Mouse (Mus musculus) lung, embryonic 14.5 days (tissue): ENCODE measurements around the gene Hist1h3f. TPM values are rescaled to one million over a fixed set of nuclear protein-coding genes. Genes with fewer than 3 reads are reported as not detected.

Experiments
- ATAC-seq: fragments of 200-750 bp; cut with Nextera tagmentation; 2 replicates; pipeline ENCODE4 v1.8.0; 2017; ENCODE audit warnings: mild to moderate bottlenecking, moderate TSS enrichment, moderate library complexity; ENCODE audit not compliant: insufficient read depth
- DNase-seq: peaks from one replicate; pipeline ENCODE4 v3.0.0-alpha.2; 2015
- H3K27ac ChIP-seq: fragments of 300-500 bp; sonication (generic); 2 replicates; pipeline ENCODE4 v1.5.1; 2014; ENCODE audit warnings: low read depth, mild to moderate bottlenecking, moderate library complexity
- H3K27me3 ChIP-seq: fragments of 300-500 bp; sonication (generic); 2 replicates; pipeline ENCODE4 v1.6.1; 2014; ENCODE audit warnings: low read length, control low read depth; ENCODE audit not compliant: insufficient read depth
- H3K36me3 ChIP-seq: fragments of 300-500 bp; sonication (generic); 2 replicates; pipeline ENCODE4 v1.6.1; 2014; ENCODE audit warnings: control low read depth; ENCODE audit not compliant: insufficient read depth
- H3K4me1 ChIP-seq: fragments of 300-500 bp; sonication (generic); 2 replicates; pipeline ENCODE4 v1.6.1; 2014; ENCODE audit warnings: antibody characterized with exemption, control low read depth; ENCODE audit not compliant: insufficient read depth
- H3K4me2 ChIP-seq: fragments of 300-500 bp; sonication (generic); 2 replicates; pipeline ENCODE4 v1.6.1; 2014; ENCODE audit warnings: mild to moderate bottlenecking
- H3K4me3 ChIP-seq: fragments of 300-500 bp; sonication (generic); 2 replicates; pipeline ENCODE4 v1.5.1; 2014; ENCODE audit warnings: low read depth, low read length
- H3K9ac ChIP-seq: fragments of 300-500 bp; sonication (generic); 2 replicates; pipeline ENCODE4 v1.6.1; 2014
- H3K9me3 ChIP-seq: fragments of 300-500 bp; sonication (generic); 2 replicates; pipeline ENCODE4 v1.6.1; 2016; ENCODE audit warnings: low read depth, low read length, control low read depth
- CTCF ChIP-seq: IDR thresholded peaks from 2 replicates; pipeline ENCODE4 v1.5.1; 2016; ENCODE audit warnings: antibody characterized with exemption, low read depth
- WGBS: fragments of 180-500 bp; shearing (Covaris S2); extraction: QIAGEN DNeasy Blood & Tissue Kit; methylation state at CpG from one replicate; pipeline ENCODE4 v1.1.7; 2014; 5-methylcytosine and 5-hydroxymethylcytosine counted together
- polyA plus RNA-seq: library from polyadenylated mRNA; unstranded; fragments of >200 nt; fragmentation: Nextera tagmentation; extraction: Ambion mirVana; gene quantifications from 2 replicates; pipeline ENCODE4 v1.2.1, GENCODE M21; 2014

Hist1h3f gene
- polyA plus RNA-seq, 1 experiment from 2014 or later: 2.6 TPM

DNA sequence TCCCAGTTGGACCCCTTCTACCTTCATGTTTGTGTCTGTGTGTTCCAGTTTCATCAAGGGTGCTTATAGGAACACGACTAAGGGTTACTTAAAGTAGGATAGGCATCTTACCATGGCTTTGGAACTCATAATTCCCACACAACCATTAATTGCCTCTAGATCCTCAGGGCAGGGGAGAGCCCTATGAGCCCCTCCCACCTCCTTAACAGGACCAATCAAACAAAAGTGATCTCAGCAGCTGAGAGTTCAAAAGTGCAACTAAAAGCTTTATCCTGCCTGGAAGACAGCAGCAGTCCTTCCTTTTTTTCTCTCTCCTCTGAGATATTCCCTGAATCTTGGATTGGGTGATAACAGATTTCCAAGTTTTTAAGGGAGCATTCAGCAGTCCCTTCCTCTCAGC is 33.7 kb upstream of the Hist1h3f start:
- ATAC-seq: no peak
- Histone ChIP-seq H3K27ac (no peak overlapping the region), H3K9me3 (no peaks in the 10 kb centered on the region), H3K4me3 (no peak overlapping the region), H3K27me3 (no peaks in the 10 kb centered on the region), H3K9ac (no peak overlapping the region), H3K4me1 (peaks cover 6% of the 10 kb centered on the region), H3K4me2 (no peak overlapping the region), H3K36me3 (no peaks in the 10 kb centered on the region)
- no peak for TF ChIP-seq CTCF
- DNase-seq: peak; percentile 58
- WGBS: 31% methylated on average over 1 of the region's 1 CpGs

- Histone ChIP-seq H3K36me3 (no peaks in the 10 kb centered on the region), H3K4me2 (no peak overlapping the region), H3K4me1 (no peaks in the 10 kb centered on the region), H3K4me3 (no peak overlapping the region), H3K27me3 (no peaks in the 10 kb centered on the region), H3K27ac (no peak overlapping the region), H3K9me3 (no peaks in the 10 kb centered on the region), H3K9ac (no peak overlapping the region)
- no peak for TF ChIP-seq CTCF
- ATAC-seq (no peak), DNase-seq (no peak)
- 66% methylated on average over 1 of the region's 1 CpGs for WGBS
Observed at GRCm38 (mm10) chr13:23513517-23513916, 30.3 kb upstream of the Hist1h3f start.

DNA sequence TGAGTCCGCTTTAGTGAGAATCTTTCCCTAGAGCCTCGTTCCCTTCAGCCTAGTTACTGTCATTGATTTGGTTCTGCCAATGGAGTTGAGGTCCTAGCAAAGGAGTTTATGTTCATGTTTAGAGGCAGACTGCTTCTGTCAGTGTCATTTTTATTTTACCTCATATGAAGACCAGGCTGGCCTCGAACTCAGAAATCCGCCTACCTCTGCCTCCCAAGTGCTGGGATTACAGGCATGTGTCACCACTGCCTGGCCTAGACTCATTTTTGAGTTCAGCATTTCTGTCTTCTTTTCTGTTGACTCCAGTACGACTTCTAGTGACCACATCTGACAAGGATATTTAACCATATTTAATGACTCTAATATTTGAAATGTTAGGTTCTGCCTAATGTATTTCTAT is 28.6 kb upstream of the Hist1h3f start:
- Histone ChIP-seq H3K4me3 (no peak overlapping the region), H3K27me3 (no peaks in the 10 kb centered on the region), H3K4me2 (no peak overlapping the region), H3K9me3 (no peaks in the 10 kb centered on the region), H3K4me1 (no peaks in the 10 kb centered on the region), H3K36me3 (no peaks in the 10 kb centered on the region), H3K27ac (no peak overlapping the region), H3K9ac (no peak overlapping the region)
- no peak for TF ChIP-seq CTCF
- DNase-seq (no peak), ATAC-seq (no peak)
- 72% methylated on average over 5 of the region's 5 CpGs for WGBS

GRCm38 (mm10) chr13:23515826-23516620 is 27.8 kb upstream of the Hist1h3f start:
- H3K27ac ChIP-seq: no peak overlapping the region
- no peaks in the 10 kb centered on the region for H3K36me3 ChIP-seq
- 44% methylated on average over 15 of the region's 15 CpGs for WGBS
- TF ChIP-seq CTCF: no peak
- H3K4me3 ChIP-seq: peak overlapping the region; percentile 56
- H3K4me2 ChIP-seq: peak overlapping the region; percentile 96
- DNase-seq (peak; percentile 37), ATAC-seq (no peak)
- peak overlapping the region; percentile 27; the same call in 1 of the 2 replicates for H3K9ac ChIP-seq
- H3K4me1 ChIP-seq: no peaks in the 10 kb centered on the region
- H3K9me3 ChIP-seq: no peaks in the 10 kb centered on the region
- H3K27me3 ChIP-seq: no peaks in the 10 kb centered on the region

- Histone ChIP-seq H3K27ac (peak overlapping the region; percentile 78; the same call in 1 of the 2 replicates), H3K4me2 (peak overlapping the region; percentile 96), H3K27me3 (no peaks in the 10 kb centered on the region), H3K9ac (peak overlapping the region; percentile 38), H3K4me3 (peak overlapping the region; percentile 56), H3K4me1 (no peaks in the 10 kb centered on the region), H3K36me3 (no peaks in the 10 kb centered on the region), H3K9me3 (no peaks in the 10 kb centered on the region)
- DNase-seq: peak; percentile 93
- 0% methylated on average over 19 of the region's 19 CpGs for WGBS
- no peak for TF ChIP-seq CTCF
- ATAC-seq: peak; percentile 65
Observed at GRCm38 (mm10) chr13:23516822-23517602, 26.8 kb upstream of the Hist1h3f start.

DNA sequence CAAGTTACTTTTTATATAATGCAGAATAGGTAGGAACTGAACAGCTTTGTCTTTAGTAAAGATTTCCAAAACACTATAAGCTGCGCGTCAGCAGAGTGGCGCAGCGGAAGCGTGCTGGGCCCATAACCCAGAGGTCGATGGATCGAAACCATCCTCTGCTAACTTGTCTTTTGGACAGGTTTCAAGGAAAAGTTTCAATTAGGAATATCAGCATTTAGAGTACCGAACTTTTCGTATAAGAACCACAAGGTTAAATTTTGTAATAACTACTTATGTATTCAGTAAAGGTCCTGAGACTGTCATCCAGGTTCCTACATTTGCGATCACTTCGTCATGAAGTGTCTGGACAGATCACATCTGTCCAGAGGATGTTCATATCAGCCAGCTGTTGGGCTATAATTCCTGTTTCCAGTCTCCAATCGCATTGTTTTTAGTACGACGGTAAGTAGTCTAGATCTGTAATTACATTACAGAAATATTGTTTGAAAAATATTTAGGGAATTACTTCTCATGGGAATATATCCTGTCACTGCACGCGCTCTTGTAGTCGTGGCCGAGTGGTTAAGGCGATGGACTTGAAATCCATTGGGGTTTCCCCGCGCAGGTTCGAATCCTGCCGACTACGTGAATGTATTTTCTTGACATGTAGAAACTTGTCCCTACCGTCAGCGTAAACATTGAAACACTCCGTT is 26.1 kb upstream of the Hist1h3f start:
- peak; percentile 89 for ATAC-seq
- DNase-seq: peak; percentile 96
- no peaks in the 10 kb centered on the region for H3K4me1 ChIP-seq
- peak overlapping the region; percentile 78; the same call in 1 of the 2 replicates for H3K27ac ChIP-seq
- H3K9me3 ChIP-seq: no peaks in the 10 kb centered on the region
- TF ChIP-seq CTCF: no peak
- H3K4me2 ChIP-seq: peak overlapping the region; percentile 96
- H3K27me3 ChIP-seq: no peaks in the 10 kb centered on the region
- no peaks in the 10 kb centered on the region for H3K36me3 ChIP-seq
- peak overlapping the region; percentile 56 for H3K4me3 ChIP-seq
- 0% methylated on average over 27 of the region's 27 CpGs for WGBS
- H3K9ac ChIP-seq: peak overlapping the region; percentile 45

- Histone ChIP-seq H3K36me3 (no peaks in the 10 kb centered on the region), H3K4me1 (no peaks in the 10 kb centered on the region), H3K9me3 (no peaks in the 10 kb centered on the region), H3K4me3 (peak overlapping the region; percentile 56), H3K27me3 (no peaks in the 10 kb centered on the region), H3K9ac (peak overlapping the region; percentile 27; the same call in 1 of the 2 replicates), H3K4me2 (peak overlapping the region; percentile 96), H3K27ac (no peak overlapping the region)
- ATAC-seq (no peak), DNase-seq (no peak)
- WGBS: under 1% methylated on average over 6 of the region's 6 CpGs
- no peak for TF ChIP-seq CTCF
Observed at GRCm38 (mm10) chr13:23518295-23518603, 25.6 kb upstream of the Hist1h3f start.
